Mouse (Mus musculus) adrenal gland, postnatal 10 days (tissue): ENCODE data around the gene Gja10. TPM values are rescaled to one million over a fixed set of nuclear protein-coding genes. Genes with fewer than 3 reads are reported as not detected.

Experiments
- DNase-seq: peaks from one replicate; pipeline ENCODE4 v3.0.0; 2021; ENCODE audit warnings: mixed read lengths
- long read RNA-seq, 2 experiments: library from polyadenylated mRNA; stranded (forward); transcript quantifications; one replicate each; pipeline ENCODE4 v2.0.0; 2021
- total RNA-seq, 2 experiments: library from RNA; stranded (reverse); gene quantifications; 2 replicates each; pipeline ENCODE4 v1.2.3; 2021

Gja10 gene
- total RNA-seq: under 1 TPM in 1 of 2 experiments, not detected in 1; 0.12 TPM
- long read RNA-seq, experiment 1: 0 reads
- long read RNA-seq, experiment 2: 0 reads

DNA sequence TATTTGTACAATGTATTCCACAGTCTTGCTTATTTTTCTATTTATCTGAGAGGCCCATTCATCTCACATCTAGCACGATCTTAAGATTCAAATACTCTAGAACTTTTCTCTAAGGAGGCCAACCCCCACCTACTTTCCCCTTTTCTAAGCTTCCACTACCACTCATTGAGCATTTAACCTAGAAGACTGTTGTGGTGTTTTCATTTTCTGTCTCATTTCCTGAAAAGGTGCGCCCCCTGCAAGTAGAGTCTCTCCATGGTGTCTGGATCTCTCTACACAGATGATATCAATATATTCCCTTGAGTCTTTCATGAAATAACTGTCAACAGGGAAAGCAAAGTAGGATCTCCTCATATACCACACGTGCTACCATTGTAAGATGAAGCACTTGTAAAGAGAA is at the start of gene Gja10:
Gene Gja10, minus strand, starts transcription at position 101 of the 400 bp plus-strand sequence.
- no peak for DNase-seq

GRCm38 (mm10) chr4:32651669-32652068 is 49.1 kb upstream of the Gja10 start:
- no peak for DNase-seq

DNA sequence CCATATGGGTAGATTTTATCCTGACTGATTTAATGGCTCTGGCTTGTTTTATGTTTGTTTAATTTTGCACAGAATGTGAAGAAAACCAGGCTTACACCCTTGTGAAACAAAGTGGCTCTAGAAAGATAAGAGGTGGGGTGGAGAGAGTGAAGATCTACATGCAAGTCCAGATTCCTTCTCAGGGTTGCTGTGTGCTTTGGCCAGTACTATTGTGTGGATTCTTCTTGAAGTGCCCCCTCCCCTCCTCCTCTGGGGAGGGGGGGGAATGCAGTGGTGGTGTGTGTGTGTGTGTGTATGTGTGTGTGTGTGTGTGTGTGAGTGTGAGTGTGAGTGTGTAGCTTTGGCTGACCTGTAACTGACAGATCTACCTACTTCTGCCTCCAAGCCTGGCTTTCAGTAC is 19.1 kb upstream of the Gja10 start:
- no peak for DNase-seq

DNA sequence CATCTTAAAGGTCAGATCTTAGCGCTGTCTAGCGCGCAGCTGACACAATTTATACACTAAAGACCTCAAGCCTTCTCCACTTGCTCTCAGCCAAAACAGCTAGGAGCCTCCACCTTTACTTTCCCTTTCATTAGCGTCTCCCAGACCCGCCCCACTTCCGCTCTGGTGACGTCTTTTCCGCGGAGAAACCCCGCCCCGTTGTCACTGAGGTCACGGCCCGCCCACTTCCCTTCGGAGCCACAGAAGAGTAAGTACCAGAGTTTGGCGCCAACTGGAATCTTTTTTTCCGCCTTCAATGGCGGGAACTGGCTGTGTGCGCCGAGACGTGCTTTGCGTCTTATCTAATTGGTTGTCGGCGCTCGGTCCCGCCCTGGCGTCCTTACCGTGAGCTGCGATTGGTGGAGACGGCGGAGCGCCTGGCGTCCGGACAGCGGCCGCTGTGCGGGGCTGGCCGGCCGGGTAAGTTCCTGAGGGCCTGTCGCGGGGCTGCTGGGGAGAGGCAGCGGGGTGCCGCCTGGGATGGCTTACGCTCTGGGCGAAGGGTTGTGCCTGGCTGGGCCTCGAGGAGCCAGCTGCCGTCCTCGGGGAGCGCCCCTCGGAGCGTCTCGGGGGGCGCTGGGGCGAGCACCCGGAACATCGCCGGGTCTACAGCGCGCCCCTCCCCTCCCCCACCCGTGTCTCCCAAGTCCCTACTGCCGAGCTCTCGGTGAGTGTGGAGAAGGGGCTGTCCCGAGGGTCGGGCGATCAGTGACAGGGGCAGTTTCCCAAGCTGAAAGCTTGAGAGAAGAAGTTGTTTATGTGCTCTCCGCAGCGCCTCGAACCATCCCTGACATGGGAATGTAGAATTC is 12.7 kb upstream of the Gja10 start, which contains the start of gene Casp8ap2:
Gene Casp8ap2, plus strand, starts transcription at position 418 of the 848 bp plus-strand sequence.
- DNase-seq: peak; percentile 99

DNA sequence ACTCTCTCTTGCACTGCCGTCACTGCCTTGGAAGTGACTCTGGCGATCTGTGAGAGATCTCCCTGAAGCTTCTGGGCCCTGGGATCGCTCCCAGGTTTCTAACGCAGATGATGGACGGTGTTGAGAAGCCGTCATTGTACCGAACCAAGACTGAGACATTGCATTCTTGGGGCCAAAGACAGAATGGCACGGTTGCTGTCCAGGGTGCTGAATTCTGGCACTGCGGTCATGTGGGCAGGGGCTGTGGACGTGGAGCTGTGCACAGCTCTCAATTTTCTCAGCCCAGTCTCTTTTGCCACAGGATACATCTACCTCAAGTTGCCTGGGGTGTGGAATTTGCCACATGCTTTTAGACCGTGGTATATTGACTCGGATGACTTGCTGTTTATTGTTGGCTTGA is 1.4 kb downstream of the Gja10 start:
- DNase-seq: peak; percentile 81

DNA sequence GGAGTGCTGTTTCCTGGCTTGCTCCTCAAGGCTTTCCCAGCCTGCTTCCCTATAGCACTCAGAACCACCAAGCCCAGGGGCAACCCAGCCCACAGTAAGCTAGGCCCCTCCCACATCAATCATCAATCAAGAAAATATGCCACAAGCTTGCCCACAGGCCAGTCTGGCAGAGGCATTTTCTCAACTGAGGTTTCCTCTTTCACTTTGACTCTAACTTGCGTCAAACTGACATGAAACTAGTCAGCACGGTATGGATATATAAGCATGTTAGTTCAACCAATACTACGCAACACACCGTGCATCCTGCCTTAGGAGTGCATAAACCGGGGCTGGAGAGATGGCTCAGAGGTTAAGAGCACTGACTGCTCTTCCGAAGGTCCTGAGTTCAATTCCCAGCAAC is 14.3 kb downstream of the Gja10 start:
- no peak for DNase-seq

DNA sequence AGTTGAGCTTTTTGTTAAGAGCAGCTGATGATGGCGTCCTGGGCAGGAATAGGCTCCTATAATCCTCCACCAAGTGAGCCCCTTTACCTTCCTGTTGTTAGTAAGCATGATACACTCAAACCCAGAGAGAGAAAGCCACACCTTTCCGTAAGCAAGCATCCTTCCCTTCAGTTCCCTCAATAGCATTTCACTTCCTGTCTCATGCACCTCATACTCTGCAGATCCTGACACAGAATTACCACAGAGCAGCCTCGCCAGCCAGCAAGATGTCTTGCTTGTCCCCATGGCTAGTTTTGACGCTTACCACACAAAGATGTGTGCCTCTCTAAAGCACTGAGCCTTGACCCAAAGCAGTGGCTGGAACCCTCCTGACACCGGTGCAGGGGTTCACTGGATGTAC is 15.0 kb downstream of the Gja10 start:
- no peak for DNase-seq

GRCm38 (mm10) chr4:32586596-32586995 is 16.0 kb downstream of the Gja10 start:
- peak; percentile 80 for DNase-seq

GRCm38 (mm10) chr4:32584181-32584580 is 18.4 kb downstream of the Gja10 start:
- DNase-seq: no peak

DNA sequence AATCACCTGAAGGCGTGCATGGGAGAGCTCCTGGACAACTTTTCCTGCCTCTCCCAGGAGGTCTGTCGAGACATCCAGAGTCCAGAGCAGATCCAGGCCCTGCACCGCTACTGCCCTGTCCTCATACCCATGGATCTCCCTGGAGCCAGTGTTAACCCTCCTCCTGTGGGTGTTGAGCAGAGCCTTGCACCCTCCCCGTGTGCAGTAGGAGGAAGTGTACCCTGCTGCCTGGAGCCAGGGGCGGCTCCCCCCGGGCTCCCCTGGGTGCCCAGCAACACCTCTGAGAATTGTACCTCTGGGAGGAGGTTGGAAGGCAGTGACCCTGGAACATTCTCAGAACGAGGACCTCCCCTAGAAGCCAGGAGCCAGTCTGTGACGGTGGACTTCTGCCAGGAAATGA is 22.7 kb downstream of the Gja10 start:
- DNase-seq: peak; percentile 15

DNA sequence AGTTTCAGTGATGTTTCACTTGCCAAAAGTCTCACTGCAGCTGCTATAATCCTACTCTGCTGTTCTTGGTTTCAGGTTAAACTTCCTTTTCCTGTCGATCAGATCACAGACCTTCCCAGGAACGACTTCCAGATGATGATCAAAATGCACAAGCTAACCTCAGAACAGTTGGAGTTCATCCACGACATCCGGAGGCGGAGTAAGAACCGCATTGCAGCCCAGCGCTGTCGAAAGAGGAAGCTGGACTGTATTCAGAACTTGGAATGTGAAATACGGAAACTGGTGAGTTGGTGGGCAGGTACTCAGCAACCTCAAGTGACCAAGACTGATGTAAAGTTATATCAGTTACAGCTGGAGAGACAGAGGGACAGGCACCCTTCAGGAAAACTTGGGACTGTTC is 27.4 kb downstream of the Gja10 start:
- peak; percentile 24 for DNase-seq

- DNase-seq: no peak
These were observed 28.0 kb downstream of the Gja10 start for GRCm38 (mm10) chr4:32574604-32575003.

DNA sequence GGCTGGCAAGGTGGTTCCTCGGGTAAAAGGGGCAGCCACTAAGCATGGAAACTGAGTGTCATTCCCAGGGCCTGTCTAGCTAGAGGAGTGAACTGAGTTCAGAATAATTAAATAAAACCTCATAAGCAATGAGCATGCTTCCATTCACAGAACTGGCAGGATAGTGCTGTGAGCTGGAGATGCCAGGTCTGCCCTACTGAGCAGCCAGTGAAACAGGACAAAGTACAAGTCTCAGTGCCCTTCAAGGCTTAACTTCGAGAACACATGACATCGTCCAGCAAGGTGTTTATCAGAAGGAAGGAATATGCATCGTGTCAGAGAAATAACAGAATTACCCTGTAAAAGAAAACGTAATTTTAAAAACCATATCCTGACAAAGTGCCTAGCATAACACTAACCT is 29.0 kb downstream of the Gja10 start:
- DNase-seq: no peak

GRCm38 (mm10) chr4:32572118-32572517 is 30.4 kb downstream of the Gja10 start:
- DNase-seq: peak; percentile 58

GRCm38 (mm10) chr4:32571441-32571840 is 31.1 kb downstream of the Gja10 start:
- no peak for DNase-seq

GRCm38 (mm10) chr4:32570939-32571317 is 31.6 kb downstream of the Gja10 start:
- DNase-seq: no peak

GRCm38 (mm10) chr4:32569995-32570938 is 32.3 kb downstream of the Gja10 start:
- DNase-seq: peak; percentile 51

GRCm38 (mm10) chr4:32569054-32569453 is 33.5 kb downstream of the Gja10 start:
- no peak for DNase-seq

- no peak for DNase-seq
These were observed 37.6 kb downstream of the Gja10 start for GRCm38 (mm10) chr4:32564918-32565317.

- no peak for DNase-seq
These were observed 38.1 kb downstream of the Gja10 start for GRCm38 (mm10) chr4:32564416-32564815.

DNA sequence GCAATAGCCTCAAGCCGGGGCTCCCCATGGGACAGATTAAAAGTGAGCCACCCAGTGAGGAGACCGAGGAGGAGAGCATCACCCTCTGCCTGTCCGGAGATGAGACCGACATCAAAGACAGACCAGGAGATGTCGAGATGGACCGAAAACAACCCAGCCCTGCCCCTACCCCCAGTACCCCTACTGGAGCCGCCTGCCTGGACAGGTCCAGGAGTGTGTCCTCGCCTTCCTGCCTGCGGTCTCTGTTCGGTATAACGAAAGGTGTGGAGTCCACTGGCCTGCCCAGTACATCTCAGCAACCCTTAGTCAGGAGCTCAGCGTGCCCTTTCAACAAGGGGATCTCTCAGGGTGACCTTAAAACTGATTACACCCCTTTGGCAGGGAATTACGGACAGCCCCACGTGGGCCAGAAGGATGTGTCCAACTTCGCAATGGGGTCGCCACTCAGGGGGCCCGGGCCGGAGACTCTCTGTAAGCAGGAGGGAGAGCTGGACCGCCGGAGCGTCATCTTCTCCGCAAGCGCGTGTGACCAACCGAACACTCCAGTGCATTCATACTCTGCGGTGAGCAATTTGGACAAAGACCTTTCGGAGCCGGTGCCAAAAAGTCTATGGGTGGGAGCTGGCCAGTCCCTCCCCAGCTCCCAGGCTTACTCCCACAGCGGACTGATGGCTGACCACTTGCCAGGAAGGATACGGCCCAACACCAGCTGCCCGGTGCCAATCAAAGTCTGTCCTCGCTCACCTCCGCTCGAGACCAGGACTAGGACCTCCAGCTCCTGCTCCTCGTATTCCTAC is 40.0 kb downstream of the Gja10 start:
- DNase-seq: no peak

- peak; percentile 65 for DNase-seq
These were observed 40.9 kb downstream of the Gja10 start for GRCm38 (mm10) chr4:32561555-32562095.
